Mouse (Mus musculus): ENCODE data around the gene Lect2.
A peak's percentile ranks its signal among the peaks of the same experiment; 100 is the strongest.

The Lect2 gene

GRCm38 (mm10) chr13:56556701-56557100 is 8.4 kb upstream of the Lect2 start:
- DNase-seq (ENCODE audit: extremely low spot score) = no peak

GRCm38 (mm10) chr13:56555957-56556356 is 7.7 kb upstream of the Lect2 start:
- no peak for DNase-seq (ENCODE audit: extremely low spot score)

DNA sequence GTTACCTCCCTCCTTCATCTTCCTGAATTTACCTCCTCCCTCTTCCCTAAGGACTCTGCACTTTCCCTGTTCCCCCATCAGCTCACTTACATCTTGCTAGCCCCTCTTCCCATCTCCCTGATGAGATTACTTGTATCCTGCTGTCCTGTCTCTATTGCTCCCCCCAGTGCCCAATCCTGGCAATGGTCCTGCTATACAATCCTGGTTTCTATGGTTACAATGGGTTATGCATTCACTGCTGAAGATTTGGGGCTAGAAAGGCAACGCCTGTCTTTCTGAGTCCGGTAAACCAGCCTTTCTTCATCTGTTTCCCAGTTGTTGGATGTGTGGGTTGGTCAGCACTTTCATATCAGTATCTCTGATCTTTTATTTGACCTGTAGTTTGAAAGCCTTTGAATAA is 6.1 kb upstream of the Lect2 start:
- DNase-seq (ENCODE audit: extremely low spot score) = peak; percentile 79

GRCm38 (mm10) chr13:56553923-56554322 is 5.6 kb upstream of the Lect2 start:
- no peak for DNase-seq (ENCODE audit: extremely low spot score)

DNA sequence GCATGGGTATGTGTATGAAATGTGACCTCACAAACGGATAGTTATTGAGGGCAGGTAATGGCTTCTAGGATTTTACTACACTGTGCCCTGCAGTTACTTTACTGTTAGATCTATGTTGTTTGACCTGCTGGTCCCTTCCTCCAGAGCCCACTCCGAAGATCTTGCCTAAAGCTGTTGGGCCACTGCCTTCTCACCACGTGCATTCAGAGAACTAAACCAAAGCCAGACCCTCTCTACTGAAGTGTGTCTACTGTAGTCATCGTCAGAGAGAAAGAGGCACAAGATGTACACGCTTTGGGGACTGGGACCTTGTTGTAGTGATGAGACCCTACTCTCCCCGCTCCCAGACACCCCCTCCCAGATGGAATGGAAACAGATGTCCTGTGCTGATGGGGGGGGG is 3.4 kb upstream of the Lect2 start:
- no peak for DNase-seq (ENCODE audit: extremely low spot score)

DNA sequence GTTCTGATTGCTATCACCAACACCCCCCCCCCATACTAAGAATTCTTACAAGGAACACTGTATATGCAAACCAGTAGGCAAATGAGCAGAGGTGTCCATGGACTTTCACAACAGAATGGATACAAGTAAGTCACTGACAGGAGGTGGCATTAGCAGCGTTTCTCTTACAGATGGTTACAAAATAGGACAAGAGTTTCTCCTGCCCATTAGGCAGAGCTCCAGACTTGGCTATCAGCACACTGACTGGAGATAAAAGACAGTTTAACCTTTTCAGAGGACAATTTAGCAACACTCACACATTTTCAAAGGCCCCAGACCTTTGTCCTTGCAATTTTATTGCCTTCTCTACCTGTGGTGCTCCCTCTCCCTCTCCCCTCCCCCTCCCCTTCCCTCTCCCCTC is 2.3 kb upstream of the Lect2 start:
- DNase-seq (ENCODE audit: extremely low spot score) = no peak

DNA sequence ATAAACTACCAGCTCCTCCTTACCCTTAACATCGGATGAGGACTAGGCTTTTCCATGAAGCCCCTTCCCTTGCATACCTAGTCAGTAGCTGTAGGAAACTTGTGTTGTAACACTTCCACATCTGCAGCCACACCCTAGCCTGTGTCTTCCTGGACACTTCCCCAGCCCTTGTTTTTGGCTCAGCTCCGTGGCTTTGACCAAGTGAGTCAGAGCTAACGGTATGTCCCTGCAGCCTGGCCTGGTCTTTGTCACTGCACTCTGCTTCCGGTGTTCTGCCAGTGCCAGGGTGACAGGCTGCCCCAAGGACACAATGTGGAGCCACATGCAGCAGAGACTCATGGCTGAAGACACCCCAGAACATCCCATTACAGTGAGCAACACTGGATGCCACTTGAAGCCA is 1.1 kb upstream of the Lect2 start:
- no peak for DNase-seq (ENCODE audit: extremely low spot score)

DNA sequence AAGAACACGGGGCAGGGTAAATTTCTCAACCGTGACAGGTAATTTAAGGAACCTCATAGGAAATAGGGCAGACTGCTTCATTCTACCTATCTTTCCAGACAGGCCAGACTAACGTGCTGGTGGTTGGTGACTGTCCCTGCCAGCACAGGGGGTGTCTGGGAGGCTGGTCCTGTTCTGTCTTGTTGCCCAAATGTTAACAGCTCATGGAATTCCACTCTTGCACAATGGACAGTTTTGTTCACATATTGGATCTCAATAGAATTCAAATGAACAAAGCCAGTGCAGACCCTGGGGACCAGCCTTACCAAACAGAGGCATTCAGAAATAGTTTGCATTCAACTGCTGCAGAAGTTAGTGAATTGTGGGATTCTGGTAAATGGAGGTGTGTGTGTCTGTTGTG is 3.3 kb downstream of the Lect2 start:
- DNase-seq (ENCODE audit: extremely low spot score) = no peak

- DNase-seq (ENCODE audit: extremely low spot score) = no peak
Measured at GRCm38 (mm10) chr13:56543805-56544204, 4.5 kb downstream of the Lect2 start.

DNA sequence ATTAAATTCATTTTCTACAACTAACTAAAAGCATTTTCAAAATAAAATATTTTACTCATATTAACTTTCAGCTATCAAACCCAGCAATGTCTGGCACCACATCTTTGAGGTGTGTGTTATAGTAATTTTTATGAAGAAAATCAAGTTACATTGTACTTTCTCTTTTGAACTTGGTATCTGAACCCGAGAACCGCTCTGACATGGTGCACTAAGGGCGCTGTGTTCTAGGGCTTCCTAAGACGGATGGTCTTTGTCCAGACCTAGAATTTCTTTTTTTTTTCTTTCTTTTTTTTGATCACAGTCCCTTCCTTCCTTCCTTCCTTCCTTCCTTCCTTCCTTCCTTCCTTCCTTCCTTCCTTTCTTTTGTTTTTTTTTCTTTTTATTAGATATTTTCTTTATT is 8.5 kb downstream of the Lect2 start:
- no peak for DNase-seq (ENCODE audit: extremely low spot score)

DNA sequence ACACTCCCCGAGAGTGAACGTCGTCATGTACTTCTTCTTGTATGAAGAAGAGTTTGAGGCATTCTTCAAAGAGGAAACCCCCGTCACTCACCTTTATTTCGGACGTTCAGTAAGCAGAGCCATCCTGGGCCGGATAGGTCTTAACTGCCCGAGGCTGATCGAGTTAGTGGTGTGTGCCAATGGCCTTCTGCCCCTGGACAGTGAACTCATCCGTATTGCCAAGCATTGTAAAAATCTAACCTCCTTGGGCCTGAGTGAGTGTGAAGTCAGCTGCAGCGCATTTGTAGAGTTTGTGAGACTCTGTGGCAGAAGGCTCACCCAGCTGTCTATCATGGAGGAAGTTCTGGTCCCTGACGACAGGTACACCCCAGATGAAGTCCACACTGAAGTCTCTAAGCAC is 11.3 kb downstream of the Lect2 start:
- no peak for DNase-seq (ENCODE audit: extremely low spot score)

- no peak for DNase-seq (ENCODE audit: extremely low spot score)
Measured at GRCm38 (mm10) chr13:56535570-56535969, 12.7 kb downstream of the Lect2 start.

DNA sequence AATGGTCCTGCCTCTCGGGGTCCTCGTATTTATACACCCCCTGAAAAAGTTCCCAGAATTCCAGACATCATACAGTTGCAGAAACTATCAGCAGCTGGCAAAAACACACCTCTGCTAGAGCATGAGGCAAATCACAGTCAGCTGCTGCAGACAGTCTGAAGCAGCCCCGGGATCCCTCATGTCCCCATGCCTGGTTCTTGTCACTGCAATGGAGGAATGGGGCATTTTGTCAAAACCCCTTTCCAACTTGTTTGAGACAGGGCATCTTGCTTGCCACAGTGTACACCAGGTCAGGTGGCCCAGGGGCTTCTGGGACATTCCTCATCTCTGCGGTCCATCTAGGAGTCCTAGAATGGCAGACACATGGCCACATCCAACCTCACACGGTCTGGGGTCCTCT is 13.4 kb downstream of the Lect2 start:
- no peak for DNase-seq (ENCODE audit: extremely low spot score)

- no peak for DNase-seq (ENCODE audit: extremely low spot score)
Measured at GRCm38 (mm10) chr13:56529685-56530084, 18.6 kb downstream of the Lect2 start.

DNA sequence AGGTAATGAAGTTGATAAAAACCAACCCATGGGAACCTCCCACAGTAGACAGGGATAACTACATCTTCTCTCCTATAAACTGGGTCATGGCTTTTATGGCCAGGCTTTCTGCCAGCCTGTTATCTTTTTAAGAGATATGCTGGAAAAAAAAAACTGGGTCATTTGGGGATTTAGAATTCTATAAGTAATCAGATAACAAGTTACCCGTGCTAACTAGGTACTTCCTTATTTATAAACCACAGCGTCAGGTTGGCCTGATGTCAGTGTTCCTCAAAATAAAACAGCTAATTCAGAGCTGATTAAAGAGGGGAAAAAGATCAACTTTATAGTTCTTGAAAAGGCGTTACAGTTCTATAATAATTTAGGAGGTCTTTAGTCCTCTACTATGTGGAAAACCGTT is 19.3 kb downstream of the Lect2 start:
- DNase-seq (ENCODE audit: extremely low spot score) = no peak

DNA sequence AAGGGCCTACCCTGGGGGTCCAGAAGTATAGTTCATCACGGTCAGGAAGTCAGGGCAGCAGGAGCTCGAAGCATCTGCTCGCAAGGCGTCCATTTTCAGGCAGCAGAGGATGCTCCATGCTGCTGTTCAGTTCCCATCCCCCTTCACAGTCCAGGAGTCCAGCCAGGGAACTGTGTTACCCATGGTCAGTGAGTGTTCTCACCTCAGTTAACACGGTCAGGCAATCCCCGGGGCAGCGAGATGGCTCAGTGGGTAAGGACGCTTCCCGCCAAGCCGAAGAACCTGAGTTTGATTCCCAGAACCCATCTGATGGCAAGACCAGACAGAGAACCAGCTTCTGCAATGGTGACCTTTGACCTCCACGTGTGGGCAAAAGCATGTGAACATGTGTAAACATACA is 20.0 kb downstream of the Lect2 start:
- no peak for DNase-seq (ENCODE audit: extremely low spot score)

DNA sequence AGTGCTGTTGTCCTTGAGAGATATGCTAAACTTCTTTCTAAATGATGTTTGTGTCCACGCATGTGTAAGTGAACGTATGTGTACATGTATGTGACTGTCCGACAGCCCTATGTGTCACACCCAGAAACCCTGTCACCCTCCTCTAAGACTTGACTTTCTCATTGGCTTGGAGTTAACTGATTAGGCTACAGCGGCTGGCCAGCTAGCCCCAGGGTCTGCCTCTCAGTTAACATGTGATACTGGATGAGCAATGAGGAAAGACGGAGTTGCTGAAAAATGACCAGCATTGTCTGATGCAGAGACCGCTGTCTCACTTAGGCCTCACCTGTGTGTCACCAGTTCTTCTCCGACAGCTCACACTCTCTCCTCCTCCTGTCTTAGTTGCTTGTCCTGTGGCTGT is 20.5 kb downstream of the Lect2 start:
- no peak for DNase-seq (ENCODE audit: extremely low spot score)

DNA sequence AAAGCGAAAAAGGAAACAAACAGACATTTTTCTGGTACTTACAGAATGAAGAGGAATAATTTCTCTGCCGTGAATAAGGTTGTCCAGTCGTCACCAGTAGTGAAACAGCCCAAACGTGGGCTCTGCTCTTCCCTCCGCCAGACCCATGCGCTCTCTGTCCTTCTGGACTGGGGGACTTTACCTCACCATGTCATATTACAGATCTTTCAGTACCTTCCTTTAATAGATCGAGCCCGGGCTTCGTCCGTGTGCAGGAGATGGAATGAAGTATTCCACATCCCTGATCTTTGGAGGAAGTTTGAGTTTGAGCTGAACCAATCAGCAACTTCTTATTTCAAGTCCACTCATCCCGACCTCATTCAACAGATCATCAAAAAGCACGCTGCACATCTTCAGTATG is 21.4 kb downstream of the Lect2 start:
- DNase-seq (ENCODE audit: extremely low spot score) = no peak

- no peak for DNase-seq (ENCODE audit: extremely low spot score)
Measured at GRCm38 (mm10) chr13:56522821-56523167, 25.5 kb downstream of the Lect2 start.

DNA sequence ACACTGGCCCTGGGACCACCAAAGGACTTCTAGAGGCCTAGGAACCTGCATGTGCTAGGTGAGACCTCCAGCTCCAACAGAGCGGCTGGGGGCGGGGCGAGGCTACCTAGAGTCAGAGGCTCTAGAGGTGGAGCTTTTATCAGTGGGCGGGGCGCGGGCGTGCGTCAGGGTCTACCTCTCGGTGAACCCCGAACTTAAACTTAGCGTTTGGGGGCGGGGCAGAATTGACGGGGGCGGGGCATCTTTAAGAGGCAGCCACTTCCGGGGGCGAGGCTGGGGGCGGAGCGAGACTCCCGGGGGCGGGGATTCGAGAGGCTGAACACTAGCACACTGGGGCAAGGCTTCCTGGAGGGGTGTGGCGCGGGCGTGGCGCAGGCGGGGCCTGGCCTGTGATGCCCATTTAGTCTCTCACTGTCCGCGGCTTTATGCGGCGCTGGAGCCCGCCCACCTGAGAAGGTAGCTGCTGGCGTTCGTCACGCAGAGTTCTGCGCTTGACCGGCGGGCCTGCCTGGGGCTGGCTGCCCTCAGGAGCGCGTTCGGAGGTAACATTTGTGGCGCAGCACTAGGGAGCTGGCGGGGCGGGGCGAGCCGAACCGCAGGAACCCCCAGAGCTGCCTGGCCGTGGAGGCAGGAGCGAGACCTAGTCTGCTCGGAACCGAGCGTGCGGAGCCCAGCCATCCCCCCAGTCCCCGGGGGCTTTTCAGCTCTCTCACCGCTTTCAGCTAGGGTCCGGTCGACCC is 26.1 kb downstream of the Lect2 start, which contains the start of gene Fbxl21:
Gene Fbxl21, plus strand, starts transcription at position 392 of the 740 bp plus-strand sequence.
- peak; percentile 97 for DNase-seq (ENCODE audit: extremely low spot score)

DNA sequence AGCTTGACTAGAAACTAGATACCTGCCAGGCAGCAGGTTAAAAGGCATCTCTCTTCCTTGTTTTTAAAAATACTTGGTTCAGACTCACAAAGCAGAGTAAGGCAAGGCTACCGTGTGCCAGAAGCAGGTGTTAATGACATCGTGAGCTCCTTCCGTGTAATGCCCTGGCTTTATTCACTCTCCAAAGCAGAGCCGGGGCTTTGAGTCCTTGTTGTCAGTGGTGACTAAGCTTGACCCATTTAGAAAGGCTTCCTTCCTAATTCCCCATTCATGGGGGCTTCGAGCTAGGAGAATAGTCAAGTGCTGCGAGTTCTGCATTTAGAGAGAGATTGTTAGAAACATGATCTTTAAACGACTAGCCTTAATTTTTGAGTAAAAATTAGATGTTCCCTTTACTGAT is 31.5 kb downstream of the Lect2 start:
- no peak for DNase-seq (ENCODE audit: extremely low spot score)

- DNase-seq (ENCODE audit: extremely low spot score) = no peak
Measured at GRCm38 (mm10) chr13:56516311-56516710, 32.0 kb downstream of the Lect2 start.

- no peak for DNase-seq (ENCODE audit: extremely low spot score)
Measured at GRCm38 (mm10) chr13:56513595-56513994, 34.7 kb downstream of the Lect2 start.

DNA sequence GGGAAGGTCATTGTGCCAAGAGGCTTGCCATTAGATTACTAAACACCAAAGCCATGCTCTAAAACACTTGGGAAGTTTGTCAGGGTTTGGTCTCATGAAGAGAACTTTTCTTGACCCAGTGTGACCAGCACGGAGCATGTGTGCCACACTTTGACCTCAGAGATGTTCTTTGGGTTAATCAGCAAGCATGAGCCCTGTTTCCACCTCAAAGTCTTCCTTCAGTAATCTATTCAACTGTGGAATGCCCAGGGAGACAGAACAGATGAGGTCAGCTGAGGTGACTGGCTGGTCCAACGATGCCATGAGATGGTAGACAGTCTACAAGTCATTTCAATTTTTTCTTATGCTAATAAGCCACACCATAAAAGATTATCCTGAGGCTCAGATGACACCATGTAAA is 38.5 kb downstream of the Lect2 start:
- DNase-seq (ENCODE audit: extremely low spot score) = no peak

Data from embryo, embryonic 9.5 days (tissue).